Mouse (Mus musculus) urinary bladder, postnatal 14 days (tissue): ENCODE measurements around the gene Zfp40.
A peak's percentile ranks its signal among the peaks of the same experiment; 100 is the strongest.

Experiments
- DNase-seq: peaks from one replicate; pipeline ENCODE4 v3.0.0; 2021; ENCODE audit warnings: low spot score

Gene Zfp40

DNA sequence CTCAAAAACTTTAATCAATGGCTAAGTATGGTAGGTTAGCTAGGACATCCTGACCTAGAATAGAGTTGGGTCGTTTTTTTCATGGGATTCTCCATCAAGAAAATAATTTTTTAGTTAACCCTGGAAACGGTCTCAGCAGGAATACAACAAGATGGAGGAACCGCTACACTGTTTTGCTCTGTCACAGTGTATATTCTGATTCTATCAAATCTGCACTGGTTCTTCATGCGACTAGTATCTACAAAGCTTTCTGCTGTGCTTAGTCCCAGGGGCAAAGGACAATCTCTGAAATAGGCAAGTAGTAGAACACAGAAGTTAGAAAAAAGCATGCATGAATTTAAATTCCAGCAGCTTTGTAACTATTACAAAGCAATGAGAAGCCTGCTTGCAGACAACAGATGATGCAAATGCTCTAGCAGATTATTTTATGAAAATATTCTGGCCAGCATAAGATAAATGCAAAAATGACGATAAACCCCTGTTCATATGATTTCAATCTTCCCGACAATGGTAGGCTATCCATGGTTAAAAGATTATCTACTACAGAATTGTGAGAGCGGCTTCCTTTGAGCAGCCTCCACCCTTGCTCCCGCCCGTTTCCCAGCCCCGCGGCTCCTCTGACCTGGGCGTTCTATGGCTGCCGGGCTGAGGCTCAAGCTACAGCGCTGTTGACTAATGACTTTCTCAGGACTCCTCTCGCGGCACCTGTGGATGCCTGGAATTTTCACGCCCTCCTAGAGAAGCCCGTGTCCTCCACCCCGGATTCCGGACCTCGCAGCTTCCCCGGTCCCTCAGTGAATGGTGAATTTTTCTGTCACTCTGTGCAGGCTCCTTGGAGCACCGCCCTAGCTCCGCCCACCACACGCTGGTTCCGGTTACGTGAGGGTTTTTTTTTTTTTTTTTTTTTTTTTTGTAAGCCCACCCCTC, at the start of gene Zfp40:
Gene Zfp40, minus strand, starts transcription at position 800 of the 927 bp plus-strand sequence.
- DNase-seq: peak; percentile 94

DNA sequence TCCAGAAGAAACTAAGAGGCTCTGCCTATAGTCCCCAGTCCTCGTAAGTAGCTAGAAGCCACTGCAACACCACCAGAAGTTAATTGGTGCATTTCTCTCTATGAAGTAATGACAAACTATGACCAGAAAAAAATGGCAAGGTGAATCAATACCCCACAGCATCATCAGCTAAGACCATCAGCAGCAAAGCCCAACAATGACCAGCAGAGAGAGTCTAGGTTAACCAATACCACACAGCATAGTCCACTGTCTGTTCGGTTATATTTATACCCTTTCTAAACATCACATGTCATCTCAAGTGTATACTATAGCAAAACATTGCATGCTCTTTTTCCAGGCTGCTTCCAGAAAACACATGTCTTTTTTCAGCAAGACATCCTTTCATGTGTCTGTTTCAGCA, 25.3 kb upstream of the Zfp40 start:
- no peak for DNase-seq

DNA sequence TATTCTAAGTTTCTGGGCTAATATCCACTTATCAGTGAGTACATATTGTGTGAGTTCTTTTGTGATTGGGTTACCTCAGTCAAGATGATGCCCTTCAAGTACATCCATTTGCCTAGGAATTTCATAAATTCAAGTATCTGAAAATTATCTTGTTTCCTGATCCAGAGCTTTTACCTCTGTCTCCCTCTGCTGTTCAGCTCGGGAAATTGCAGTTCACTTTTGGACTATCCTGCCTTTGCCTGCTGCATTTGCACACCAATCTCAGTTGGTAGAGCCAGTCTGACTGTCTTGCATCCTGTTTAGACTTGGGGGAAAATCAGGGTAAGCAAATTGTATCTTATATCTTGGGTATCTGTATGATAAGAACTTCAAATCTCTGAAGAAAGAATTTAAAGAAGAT, 6.8 kb upstream of the Zfp40 start:
- DNase-seq: peak; percentile 7

DNA sequence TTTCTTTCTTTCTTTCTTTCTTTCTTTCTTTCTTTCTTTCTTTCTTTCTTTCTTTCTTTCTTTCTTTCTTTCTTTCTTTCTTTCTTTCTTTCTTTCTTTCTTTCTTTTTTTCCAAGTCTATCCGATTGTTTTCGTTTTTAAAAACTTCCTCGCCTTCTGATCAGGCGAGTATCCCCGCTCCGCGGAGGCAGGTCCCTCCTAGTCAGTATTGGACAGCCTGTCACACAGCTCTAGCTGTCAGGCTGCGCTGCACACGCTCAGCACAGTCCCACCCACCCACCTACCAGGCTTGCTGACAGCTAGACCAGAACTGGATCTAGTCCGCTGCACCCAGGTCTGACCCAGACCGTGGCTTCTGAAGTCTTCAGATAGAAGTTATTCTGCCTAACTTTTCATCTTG, 389 bp upstream of the Zfp40 start:
- DNase-seq: peak; percentile 35

DNA sequence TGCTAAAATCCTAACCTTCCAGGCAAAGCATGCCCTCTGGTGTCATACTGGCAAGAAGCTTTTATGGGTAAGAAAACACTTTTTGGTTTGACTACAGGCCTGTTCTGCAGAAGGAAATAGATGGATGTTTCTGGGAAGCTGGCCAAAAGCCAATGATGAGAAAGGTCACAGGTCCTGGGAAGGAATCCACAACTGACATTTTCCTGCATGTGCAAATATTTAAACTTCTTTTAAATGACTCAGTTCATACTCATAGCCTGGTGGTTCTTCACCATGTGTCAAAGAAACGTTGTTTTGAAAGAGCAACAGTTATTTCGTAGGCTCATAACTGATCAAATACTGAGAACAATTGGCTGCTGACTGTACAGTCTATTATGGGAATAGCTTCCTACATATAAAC, 5.4 kb downstream of the Zfp40 start:
- peak; percentile 9 for DNase-seq
